Mouse (Mus musculus): ENCODE data around the gene Atad3a.

Atad3a gene

DNA sequence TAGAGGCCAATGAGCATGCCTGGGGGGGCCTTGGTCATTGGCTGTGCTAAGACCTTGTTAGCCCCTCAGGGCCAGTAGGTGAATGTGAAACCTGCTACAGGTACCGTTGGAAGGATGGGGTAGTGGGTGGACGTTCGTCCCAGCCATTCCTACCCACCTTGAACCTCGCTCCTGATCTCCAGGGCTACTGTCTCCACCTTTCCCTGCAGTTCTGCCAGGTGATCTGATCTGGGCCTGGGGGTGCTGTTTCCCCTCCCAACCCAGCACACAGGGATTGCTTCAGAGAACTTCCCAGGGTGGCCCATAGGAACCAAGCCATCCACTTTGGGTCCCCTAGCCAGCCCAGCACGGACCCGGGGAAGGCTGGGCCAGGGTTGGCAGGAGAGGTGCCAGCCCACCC lies 21.7 kb downstream of the Atad3a start:
- no peak for DNase-seq

- DNase-seq: no peak
Measured at GRCm38 (mm10) chr4:155738262-155738661, 22.6 kb downstream of the Atad3a start.

DNA sequence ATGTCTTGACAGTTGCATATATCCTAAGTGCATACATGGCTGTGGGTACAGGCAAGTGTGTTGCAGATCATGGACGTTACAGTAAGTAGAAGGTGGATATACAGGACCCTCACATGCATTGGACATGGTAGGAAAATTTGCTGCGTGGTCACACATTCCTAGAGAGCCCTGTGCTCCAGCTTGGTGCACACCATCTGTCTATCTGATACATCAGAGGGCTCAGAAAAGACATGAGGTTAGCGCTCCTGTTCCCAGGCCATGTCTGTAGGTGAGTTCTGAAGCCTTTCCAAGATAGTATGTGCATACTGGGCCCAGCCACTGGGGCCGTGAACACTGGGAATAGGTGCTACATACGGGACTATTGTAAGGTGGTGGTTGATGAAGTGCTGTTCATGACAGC lies 24.5 kb downstream of the Atad3a start:
- DNase-seq: no peak

DNA sequence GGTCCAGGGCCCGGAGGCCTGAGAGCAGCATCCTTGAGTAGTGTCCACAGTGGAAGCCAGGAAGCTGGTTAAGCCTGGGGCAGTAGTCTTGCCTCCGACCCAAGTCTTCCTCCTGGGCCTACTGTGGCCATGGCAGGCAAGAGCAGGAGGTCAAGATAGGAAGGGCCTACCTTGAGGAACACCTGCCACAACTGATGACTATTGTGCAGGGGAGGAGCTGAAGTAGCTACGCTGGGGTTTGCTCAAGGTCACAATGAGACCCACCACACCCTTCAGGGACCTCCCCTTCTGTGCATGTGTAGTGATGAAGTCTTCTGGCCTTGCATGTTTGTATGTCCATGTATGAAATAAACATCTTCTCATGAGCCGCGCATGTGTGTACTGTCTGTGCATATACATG lies 25.1 kb downstream of the Atad3a start:
- no peak for DNase-seq

DNA sequence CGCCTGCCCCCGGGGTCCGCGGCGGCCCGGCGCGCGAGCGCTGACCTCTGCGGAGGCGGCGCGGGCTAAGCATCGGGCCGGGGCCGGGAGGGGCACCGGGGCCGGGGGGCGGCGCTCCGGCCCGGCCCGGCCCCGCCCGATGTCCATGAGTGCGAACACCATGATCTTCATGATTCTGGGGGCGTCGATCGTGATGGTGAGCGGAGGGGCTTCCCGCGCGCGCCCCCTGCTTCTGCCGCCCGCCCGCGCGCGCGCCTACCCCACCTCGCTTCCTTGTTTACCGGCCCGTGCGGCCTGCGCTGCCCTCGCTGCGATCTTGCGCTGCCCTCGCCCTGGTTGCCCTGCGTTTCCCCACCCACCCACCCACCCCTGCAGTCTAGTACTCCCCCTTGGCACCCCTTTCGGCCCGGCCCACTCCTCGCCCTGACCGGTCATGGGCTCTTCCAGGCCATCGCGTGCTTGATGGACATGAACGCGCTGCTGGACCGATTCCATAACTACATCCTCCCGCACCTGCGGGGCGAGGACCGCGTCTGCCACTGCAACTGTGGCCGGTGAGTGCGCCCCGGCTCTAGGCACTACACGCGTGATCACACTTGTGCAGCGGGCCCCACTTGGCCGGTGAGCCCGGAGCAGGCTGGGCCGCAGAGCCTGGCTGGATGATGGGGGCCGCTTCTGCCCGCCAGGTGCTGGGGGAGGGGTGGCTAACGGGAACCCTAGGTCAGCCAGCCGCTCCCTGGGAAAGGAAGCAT lies 25.8 kb downstream of the Atad3a start:
- peak; percentile 73 for DNase-seq

DNA sequence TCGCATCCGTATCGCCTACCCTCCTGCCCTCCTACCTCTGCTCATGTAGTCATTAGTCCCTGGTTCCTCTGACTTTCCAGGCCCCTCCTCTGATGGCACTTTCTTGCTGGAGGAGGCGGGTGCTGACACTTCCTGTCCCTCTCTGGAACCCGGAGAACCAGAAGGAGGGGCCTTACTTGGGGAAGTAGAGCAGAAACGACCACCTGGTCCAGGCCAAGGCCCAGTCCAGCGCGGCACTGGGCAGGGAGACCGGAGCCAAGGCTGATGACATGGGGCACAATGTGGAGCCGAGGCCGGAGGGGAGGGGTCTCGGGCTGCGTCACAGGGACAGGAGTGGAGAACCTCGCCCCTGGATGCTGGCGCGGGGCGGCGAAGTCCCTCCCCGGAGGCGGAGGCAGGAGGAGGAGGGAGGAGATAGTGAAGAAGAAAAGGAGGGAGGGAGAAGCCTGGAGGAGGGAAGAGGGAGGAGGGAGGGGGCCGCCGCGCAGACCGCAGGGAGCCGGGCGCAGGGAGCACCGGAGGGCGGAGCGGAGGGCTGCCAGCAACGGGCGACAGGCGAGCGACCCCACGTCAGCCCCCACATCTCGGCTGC lies 26.4 kb downstream of the Atad3a start, which contains the start of gene Tmem240:
Gene Tmem240 (plus strand): TSS at position 451 of the 592 bp plus-strand sequence.
- peak; percentile 97 for DNase-seq

GRCm38 (mm10) chr4:155733267-155733666 lies 27.6 kb downstream of the Atad3a start:
- no peak for DNase-seq

DNA sequence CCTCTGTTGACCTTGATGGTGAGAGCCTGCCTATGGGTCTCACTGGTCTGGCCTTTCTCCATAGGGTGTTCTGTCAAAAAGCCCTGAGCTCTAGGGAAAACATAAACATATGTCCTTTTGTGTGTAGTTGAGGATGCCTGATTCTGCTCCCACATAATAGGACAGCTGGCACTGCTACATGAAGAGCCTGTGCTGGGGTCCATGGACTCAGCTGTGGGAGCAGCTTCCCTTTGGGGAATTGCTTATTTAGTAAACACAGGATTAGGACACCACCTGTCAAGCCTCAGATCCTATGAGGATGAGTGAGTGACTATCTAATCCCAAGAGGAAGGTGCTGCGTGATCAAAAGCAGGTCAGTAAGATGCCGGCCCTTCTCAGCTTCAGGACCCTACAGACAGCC lies 32.9 kb downstream of the Atad3a start:
- DNase-seq: peak; percentile 74

DNA sequence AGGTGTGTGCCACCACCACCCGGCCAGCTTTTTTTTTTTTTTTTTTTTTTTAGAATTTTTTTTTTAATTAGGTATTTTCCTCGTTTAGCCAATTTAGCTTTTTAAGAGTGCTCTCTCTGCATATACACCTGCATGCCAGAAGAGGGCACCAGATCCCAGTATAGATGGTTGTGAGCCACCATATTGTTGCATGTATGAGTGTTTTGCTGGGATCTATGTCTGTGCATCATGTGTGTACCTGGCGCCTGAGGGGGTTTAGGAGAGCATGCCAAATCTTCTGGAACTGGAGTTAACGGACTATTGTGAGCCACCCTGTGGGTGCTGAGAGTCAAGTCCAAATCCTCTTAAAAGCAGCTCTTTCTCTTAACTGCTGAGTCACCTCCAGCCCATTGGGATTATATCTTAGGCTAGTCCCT lies 39.2 kb downstream of the Atad3a start:
- peak; percentile 75 for DNase-seq

DNA sequence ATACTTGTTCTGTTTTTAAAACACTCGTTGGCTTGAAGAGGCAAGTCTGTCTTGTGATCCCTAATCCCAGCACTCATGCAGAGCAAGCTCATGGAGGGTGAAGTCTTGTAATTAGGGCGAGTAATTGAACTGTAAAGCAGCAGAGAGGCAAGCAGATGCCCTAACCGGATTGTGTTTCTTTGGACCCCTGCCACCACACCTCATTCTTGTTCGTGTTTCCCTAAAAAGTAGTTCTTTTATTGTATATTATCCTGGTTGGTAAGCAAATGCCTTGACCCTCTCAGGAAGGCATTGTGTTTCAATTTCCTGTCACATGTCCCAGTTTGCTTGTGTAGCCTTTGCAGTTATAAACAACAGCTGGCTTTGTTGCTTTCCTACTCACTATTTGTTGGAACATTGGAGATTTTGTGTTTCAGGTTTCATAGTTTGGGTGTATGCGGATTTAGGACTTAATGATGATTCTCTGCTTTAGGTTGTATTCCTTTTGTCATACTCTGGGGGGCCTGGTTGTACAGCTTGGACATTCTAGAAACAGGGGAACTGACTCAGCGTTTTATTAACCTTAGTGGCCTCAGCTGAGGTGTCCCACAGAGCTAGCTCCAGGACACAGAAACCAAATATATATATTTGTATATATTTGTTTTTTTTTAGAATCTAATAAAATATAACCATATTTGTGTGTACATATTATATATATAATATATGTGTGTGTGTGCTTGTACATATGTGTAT lies 50.2 kb downstream of the Atad3a start:
- DNase-seq: peak; percentile 64

- no peak for DNase-seq
Measured at GRCm38 (mm10) chr4:155708988-155709387, 51.9 kb downstream of the Atad3a start.

DNA sequence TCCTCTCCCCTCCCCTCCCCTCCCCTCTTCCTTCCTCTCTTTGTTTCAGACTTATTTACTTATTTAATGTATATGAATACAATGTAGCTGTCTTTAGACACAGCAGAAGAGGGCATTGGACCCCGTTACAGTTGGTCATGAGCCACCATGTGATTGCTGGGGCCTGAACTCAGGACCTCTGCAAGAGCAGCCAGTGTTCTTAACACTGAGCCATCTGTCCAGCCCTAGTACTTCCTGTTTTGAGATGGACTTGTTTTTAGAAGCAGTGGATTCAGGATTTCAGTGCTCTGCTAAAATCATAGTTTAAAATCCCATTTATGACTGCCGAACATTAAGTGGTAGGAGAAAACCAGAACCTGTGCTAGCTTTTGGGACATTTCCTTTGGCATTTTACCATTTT lies 52.3 kb downstream of the Atad3a start:
- no peak for DNase-seq

DNA sequence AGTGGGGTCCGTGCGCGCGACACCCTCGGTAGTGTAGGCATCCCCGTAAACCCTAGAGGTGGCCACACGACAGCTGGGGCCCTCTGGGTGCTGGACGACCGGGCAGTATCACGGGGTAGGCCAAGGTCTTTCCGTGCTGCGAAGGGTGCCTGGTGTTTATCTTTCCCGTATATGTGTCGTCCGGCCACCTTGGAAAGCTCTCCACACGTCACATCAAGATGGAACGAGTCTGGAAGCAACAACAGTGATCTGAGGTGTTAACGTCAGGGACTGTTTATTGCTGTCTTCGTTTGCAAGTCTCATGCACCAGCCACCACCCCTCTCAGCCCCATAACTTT lies 55.3 kb downstream of the Atad3a start:
- DNase-seq: no peak

DNA sequence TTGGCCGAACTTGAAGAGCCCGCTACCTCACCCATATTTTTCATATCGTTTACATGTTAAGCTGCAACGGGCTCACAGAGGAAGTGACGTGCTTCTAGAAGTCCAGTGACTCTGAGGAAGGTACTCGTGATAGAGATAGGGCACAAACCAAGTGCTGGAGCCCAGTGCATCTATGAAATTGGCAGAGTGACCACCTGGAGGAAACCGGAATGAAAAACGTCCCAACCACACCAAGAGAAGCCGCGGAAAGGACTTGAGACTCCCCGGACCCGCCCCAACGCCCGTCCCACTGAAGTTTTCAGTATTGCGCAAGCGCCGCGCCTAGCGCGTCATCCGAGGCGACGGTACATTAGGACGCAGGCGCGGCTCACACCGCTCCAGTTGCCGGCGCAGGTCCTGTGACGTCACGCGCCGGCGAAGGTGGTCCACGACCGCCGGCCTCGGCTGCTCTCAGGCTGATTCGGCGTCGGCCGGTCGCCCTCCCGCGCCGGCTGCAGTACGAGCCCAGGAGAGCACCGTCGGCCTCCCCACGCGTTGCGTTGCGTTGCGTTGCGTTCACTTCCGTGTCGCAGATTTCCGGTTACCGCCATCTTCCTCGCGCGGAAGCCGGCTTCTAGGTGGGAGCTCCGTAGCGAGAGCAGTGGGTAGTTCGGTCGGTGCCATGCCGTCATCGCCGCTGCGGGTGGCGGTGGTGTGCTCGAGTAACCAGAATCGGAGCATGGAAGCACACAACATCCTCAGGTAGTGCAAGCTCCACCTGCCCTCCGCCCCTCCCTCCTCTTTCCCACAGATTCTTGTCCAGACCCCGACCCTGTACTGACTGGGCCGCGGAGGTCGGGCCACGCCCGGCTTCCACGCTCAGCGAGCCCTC lies 55.9 kb downstream of the Atad3a start, which contains the start of gene Ssu72:
Gene Ssu72 (plus strand): TSS at position 80 of the 871 bp plus-strand sequence.
- peak; percentile 95 for DNase-seq

GRCm38 (mm10) chr4:155703425-155703929 lies 57.4 kb downstream of the Atad3a start:
- DNase-seq: no peak

GRCm38 (mm10) chr4:155700425-155700824 lies 60.5 kb downstream of the Atad3a start:
- DNase-seq: peak; percentile 58

DNA sequence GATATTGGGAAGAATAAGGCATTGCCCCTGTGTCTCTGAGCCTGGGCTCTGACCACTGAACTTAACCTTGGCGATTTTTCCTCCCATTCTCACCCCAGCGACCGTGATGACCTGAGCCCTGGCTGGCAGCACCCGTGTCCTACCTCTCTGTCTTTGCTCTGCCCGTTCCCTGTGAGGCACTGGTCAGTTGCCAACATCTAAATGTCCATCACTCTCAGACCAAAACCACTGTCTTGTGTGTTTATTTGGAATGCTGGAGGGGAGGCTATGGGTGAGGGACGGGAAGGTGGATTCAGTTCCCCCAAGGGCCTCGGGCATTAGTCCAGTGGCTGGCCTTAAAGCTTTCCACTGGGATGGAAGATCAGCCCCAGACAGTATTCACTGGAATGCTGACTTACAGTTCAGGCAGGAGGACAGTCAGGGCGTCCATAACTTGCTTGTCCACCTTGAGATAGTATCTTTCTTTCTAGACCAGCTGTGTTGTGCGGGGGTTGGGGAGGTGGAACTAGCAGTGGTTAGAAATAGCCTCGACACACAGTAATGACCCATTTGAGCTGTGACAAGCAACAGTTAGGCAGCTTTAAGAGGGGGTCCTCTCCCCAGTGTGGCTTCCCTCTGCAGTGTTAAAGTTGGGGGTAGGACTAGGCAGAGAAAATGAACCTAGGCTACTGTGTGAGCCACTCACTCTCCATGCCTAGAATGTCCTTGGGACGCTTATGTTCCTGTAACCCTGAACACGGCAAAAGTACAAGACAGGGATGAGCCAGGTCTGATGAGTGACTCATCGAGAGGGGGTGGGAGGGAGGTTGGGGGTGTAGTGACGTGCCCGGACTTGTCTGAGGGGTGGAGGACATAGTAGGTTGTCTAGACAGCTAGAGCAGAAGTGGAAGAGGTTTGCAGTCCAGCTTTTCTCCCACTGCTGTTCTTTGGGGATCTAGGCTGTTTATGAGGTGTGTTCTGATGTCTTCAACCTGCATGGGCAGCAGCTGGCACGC lies 64.3 kb downstream of the Atad3a start:
- no peak for DNase-seq

DNA sequence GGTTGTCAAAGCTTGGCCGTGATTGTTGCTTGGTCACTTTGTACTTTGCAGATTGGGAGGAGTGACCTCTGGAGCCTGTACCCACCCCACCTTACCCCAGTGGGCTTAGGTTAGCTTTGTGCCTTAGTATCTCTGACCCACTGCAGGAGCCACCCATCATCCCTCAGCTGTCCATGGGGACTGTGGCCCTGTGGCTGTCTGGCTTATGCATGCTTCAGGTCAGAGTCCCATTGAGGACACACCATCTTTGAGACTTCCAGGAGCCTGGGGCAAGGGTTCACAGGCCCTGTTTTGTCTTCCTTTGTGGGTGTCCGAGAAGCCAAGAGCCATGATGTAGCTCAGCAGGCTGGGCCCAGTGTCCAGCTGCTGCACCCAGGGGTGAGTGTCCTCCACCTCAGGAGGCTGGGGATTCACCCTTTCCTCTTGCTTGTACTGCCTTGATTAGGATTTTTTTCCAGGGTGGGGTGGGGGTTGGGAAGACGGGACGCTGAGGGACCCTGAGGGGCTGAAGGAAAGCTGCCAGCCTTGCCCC lies 65.3 kb downstream of the Atad3a start:
- DNase-seq: no peak

- DNase-seq: peak; percentile 85
Measured at GRCm38 (mm10) chr4:155694482-155695401, 66.2 kb downstream of the Atad3a start.

DNA sequence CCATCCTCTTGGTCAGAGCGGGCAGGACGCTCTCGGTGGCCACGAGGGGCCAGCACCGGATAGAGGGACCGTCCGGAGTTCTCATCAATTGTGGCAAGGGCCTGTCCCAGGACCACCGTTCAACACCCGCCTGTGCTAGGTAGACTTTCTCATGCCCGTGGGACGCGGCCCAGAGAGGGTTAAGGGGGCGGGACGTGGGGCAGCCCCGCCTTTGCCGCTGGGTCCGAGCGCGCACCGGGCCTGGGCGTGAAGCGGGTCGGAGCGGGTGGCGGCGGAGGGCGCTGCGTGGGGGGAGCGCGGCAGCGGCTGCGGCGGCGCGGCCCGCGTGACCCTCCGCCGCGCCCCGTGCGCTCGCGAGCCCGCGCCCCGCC lies 66.8 kb downstream of the Atad3a start, which contains the start of gene Fndc10:
Gene Fndc10 (plus strand): TSS at position 232 of the 371 bp plus-strand sequence.
- peak; percentile 77 for DNase-seq

Data from retina, postnatal 1 day (tissue).